Mouse (Mus musculus) ES-Bruce4 (cell line): ENCODE measurements around the gene Wap. TPM values are rescaled to one million over a fixed set of nuclear protein-coding genes. Genes with fewer than 3 reads are reported as not detected.

Experiments
- H3K27ac ChIP-seq: 2 replicates; pipeline ENCODE4 v1.5.1; 2012; ENCODE audit warnings: low read length, inconsistent platforms; ENCODE audit not compliant: insufficient read depth
- H3K27me3 ChIP-seq: 2 replicates; pipeline ENCODE4 v1.6.1; 2012; ENCODE audit warnings: mild to moderate bottlenecking, low read length, inconsistent platforms; ENCODE audit not compliant: control insufficient read depth, poor library complexity, insufficient read depth, severe bottlenecking
- H3K36me3 ChIP-seq: 2 replicates; pipeline ENCODE4 v1.6.1; 2012; ENCODE audit warnings: inconsistent platforms, mild to moderate bottlenecking, low read length, moderate library complexity; ENCODE audit not compliant: control insufficient read depth, poor library complexity, insufficient read depth, severe bottlenecking
- H3K4me1 ChIP-seq: one replicate; pipeline ENCODE4 v1.8.1; 2011; ENCODE audit warnings: low read length; ENCODE audit not compliant: control insufficient read depth, insufficient read depth
- H3K4me3 ChIP-seq: 2 replicates; pipeline ENCODE4 v1.5.1; 2011; ENCODE audit warnings: low read depth, mild to moderate bottlenecking, low read length
- H3K9ac ChIP-seq: 2 replicates; pipeline ENCODE4 v1.6.1; 2012; ENCODE audit warnings: low read depth, mild to moderate bottlenecking, inconsistent platforms; ENCODE audit not compliant: poor library complexity, severe bottlenecking
- H3K9me3 ChIP-seq: replicated peaks from 2 replicates; pipeline ENCODE4 v1.6.1; 2012; ENCODE audit warnings: mild to moderate bottlenecking, low read length, inconsistent platforms; ENCODE audit not compliant: control insufficient read depth, poor library complexity, insufficient read depth, severe bottlenecking
- CTCF ChIP-seq: IDR thresholded peaks from one replicate; pipeline ENCODE4 v1.8.1; 2011; ENCODE audit warnings: low read depth, low read length
- EP300 ChIP-seq: IDR thresholded peaks from 2 replicates; pipeline ENCODE4 v1.6.1; 2011; ENCODE audit warnings: low read depth, low read length; ENCODE audit not compliant: insufficient read depth
- POLR2A ChIP-seq: IDR thresholded peaks from one replicate; pipeline ENCODE4 v1.8.1; 2011; ENCODE audit warnings: low read length; ENCODE audit not compliant: insufficient read depth
- polyA plus RNA-seq: library from polyadenylated mRNA; stranded (reverse); fragments of >200 nt; gene quantifications from 2 replicates; pipeline ENCODE4 v1.2.4, GENCODE M21; 2011; ENCODE audit warnings: low read depth; ENCODE audit not compliant: missing spikeins, insufficient read depth, insufficient read length

Gene Wap
- polyA plus RNA-seq, 1 experiment: not detected

GRCm38 (mm10) chr11:6585748-6586147 lies 52.7 kb downstream of the Wap start:
- H3K27ac ChIP-seq: no peak overlapping the region
- H3K9ac ChIP-seq: no peak overlapping the region
- no peak overlapping the region for H3K4me3 ChIP-seq
- no peak for TF ChIP-seq CTCF
- TF ChIP-seq POLR2A: no peak
- TF ChIP-seq EP300: no peak
- H3K36me3 ChIP-seq: 0 out of 2 replicates have a peak, but pooled peaks cover 4% of the 10 kb centered on the region
- no peaks in the 10 kb centered on the region for H3K27me3 ChIP-seq
- no peaks in the 10 kb centered on the region for H3K9me3 ChIP-seq
- H3K4me1 ChIP-seq: no peaks in the 10 kb centered on the region

Other genes starting within 250 kb of the Wap start
- 51.5 and 59.4 TPM in 2 replicates for gene Zmiz2, start 249.6 kb downstream of the Wap start, polyA plus RNA-seq
- gene Ppia, start 223.2 kb downstream of the Wap start, polyA plus RNA-seq: 2,132 and 2,301 TPM in 2 replicates
- 200 and 218 TPM in 2 replicates for gene H2afv, start 194.2 kb downstream of the Wap start, polyA plus RNA-seq
- gene Purb, start 162.7 kb downstream of the Wap start, polyA plus RNA-seq: 49.8 and 52.0 TPM in 2 replicates
- 0.36 and 1.1 TPM in 2 replicates for gene Myo1g, start 117.7 kb downstream of the Wap start, polyA plus RNA-seq
- 36.5 and 38.7 TPM in 2 replicates for gene Ccm2, start 91.8 kb downstream of the Wap start, polyA plus RNA-seq
- 0.50 and 0.90 TPM in 2 replicates for gene Nacad, start 32.6 kb downstream of the Wap start, polyA plus RNA-seq
- gene Tbrg4, start 12.6 kb downstream of the Wap start, polyA plus RNA-seq: 92.5 and 97.4 TPM in 2 replicates
- 6.2 and 8.2 TPM in 2 replicates for gene Ramp3, start 19.9 kb upstream of the Wap start, polyA plus RNA-seq
- 0.67 TPM in 1 of 2 replicates, not detected in the other for gene Gm11983, start 199.0 kb upstream of the Wap start, polyA plus RNA-seq